ENCODE assay signal across 7 mouse cellular contexts in genomic region chr3:7666391-7667142, GRCm38 (mm10).
DNase-seq lines count a peak whose midpoint lies in the region; TF ChIP-seq lines count a peak whose summit lies in the region.
"Not testable (repeated sequence)": the region's sequence is repeated elsewhere in the genome, so short reads cannot be mapped to it uniquely, and the experiment has no call there.

No protein-coding gene starts in this region.

- WGBS in lung, adult 2 months: 69% methylated on average over 9 of the region's 9 CpGs

- not testable (repeated sequence) for H3K4me3 ChIP-seq in lung, adult 2 months (replicated peaks; ENCODE audit: extremely low read depth, low read depth, low read length)

- not testable (repeated sequence) for H3K4me1 ChIP-seq in lung, adult 2 months (ENCODE audit: control insufficient read depth, insufficient read depth, low read length)

- not testable (repeated sequence) for TF ChIP-seq CTCF in lung, adult 2 months (IDR thresholded peaks at IDR 0.05; ENCODE audit: insufficient read depth, low read length)

- TF ChIP-seq POLR2A in lung, adult 2 months (IDR thresholded peaks at IDR 0.05; ENCODE audit: borderline replicate concordance, extremely low read depth, low read depth, low read length): not testable (repeated sequence)

- peak; percentile 81 for DNase-seq in heart, adult 11 months
- DNase-seq in kidney, adult 11 months: peak; percentile 64
- DNase-seq in kidney, adult 9 months: peak; percentile 69
- peak; percentile 32 to 69 for DNase-seq in kidney, postnatal 25 days
- DNase-seq in lung, adult 2 months: peak; percentile 20
- DNase-seq in lung, postnatal 25 days (ENCODE audit: low spot score): peak; percentile 35
- DNase-seq in urinary bladder, adult 18-20 months (ENCODE audit: low spot score in 2 of 2): peak; percentile 13 to 33

Comparison
In these comparisons a context has a peak if more than half of its experiments do, and no peak if none do; other contexts are left out.
1. DNase-seq: peak in every context shown above with its lines; median percentile 81 in heart, adult 11 months; 69 in kidney, adult 9 months; 64 in kidney, adult 11 months; 50 in kidney, postnatal 25 days; 35 in lung, postnatal 25 days; 23 in urinary bladder, adult 18-20 months; 20 in lung, adult 2 months.